Mouse (Mus musculus): Measurements from ENCODE around the gene Becn1. TPM values are rescaled to one million over a fixed set of nuclear protein-coding genes. Genes with fewer than 3 reads are reported as not detected.

Gene Becn1
- polyA plus RNA-seq, 1 experiment from 2014 or later: 175 TPM

DNA sequence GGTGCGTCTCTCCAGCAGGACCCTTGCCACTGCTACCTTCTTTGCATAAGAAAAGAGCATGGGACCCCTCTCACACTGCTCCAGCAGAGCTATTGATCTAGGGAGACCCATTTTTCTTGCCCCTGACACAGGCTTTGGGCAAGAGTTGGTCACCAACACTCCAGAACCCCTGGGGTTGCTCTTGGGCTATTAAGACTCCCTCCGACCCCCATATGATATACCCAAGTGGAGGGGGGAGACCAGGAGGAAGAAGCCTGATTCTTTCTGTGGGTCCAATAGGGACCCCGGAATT is 38.2 kb downstream of the Becn1 start:
- ATAC-seq: no peak
- no peak overlapping the region for H3K27ac ChIP-seq (ENCODE audit: low read depth, low read length)
- peaks cover 30% of the 10 kb centered on the region for H3K4me1 ChIP-seq (ENCODE audit: control insufficient read depth, insufficient read depth, low read depth, low read length)
- WGBS: 11% methylated on average over 3 of the region's 3 CpGs
- H3K9ac ChIP-seq (ENCODE audit: low read depth, low read length): no peak overlapping the region
- H3K27me3 ChIP-seq (replicated peaks; ENCODE audit: control insufficient read depth, insufficient read depth, low read length): peaks cover 40% of the 10 kb centered on the region
- H3K4me3 ChIP-seq (ENCODE audit: low read length): no peak overlapping the region
- H3K9me3 ChIP-seq (ENCODE audit: control insufficient read depth, low read length): no peaks in the 10 kb centered on the region
- no peak overlapping the region for H3K4me2 ChIP-seq (ENCODE audit: low read length)
- peaks cover 3% of the 10 kb centered on the region; the same call in 1 of the 2 replicates for H3K36me3 ChIP-seq (ENCODE audit: control insufficient read depth, insufficient read depth, low read length)

DNA sequence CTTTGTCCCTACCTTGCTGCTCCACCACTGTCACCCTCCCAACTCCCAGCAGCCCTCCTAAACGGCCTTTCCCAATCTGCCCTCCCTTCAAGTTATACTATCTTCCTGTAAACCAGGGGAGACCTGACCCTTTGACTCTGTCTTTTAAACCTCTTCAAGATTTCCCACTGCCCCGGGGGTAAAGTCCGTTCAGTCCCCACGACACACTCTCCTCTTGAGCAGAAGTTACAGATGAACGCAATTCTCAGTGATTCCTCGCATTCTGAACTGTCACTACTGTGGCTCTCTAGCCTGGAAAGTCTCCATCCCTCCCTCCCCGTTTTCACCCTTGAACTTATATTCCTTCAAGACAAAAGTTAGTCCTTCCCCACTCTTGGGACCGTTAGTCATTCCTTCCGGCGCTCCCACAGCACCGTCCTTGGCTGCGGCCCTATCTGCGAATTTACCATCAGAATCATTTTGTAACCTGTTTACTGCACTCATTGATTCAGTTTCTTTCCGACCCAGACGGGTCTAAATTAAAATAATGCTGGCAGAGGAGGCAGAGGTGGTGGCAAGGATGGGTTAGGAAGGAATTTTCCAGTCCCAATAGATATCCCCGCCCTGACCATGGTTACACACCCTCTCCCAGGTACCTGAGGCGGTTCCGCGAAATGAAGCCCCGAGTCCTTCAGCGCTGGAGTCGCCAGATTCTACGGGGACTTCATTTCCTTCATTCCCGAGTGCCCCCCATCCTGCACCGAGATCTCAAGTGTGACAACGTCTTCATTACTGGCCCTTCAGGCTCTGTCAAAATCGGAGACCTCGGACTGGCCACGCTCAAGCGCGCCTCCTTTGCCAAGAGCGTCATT is 38.7 kb downstream of the Becn1 start:
- 4% methylated on average over 32 of the region's 32 CpGs for WGBS
- Histone ChIP-seq H3K4me2 (ENCODE audit: low read length) (no peak overlapping the region), H3K9ac (ENCODE audit: low read depth, low read length) (no peak overlapping the region), H3K36me3 (ENCODE audit: control insufficient read depth, insufficient read depth, low read length) (peaks cover 4% of the 10 kb centered on the region; the same call in 1 of the 2 replicates), H3K4me1 (ENCODE audit: control insufficient read depth, insufficient read depth, low read depth, low read length) (peaks cover 30% of the 10 kb centered on the region), H3K9me3 (ENCODE audit: control insufficient read depth, low read length) (no peaks in the 10 kb centered on the region), H3K27me3 (replicated peaks; ENCODE audit: control insufficient read depth, insufficient read depth, low read length) (peaks cover 40% of the 10 kb centered on the region), H3K4me3 (ENCODE audit: low read length) (no peak overlapping the region), H3K27ac (ENCODE audit: low read depth, low read length) (no peak overlapping the region)
- ATAC-seq: no peak

GRCm38 (mm10) chr11:101262272-101262967 is 39.7 kb downstream of the Becn1 start:
- H3K27me3 ChIP-seq (replicated peaks; ENCODE audit: control insufficient read depth, insufficient read depth, low read length): peaks cover 40% of the 10 kb centered on the region
- peaks cover 4% of the 10 kb centered on the region; the same call in 1 of the 2 replicates for H3K36me3 ChIP-seq (ENCODE audit: control insufficient read depth, insufficient read depth, low read length)
- WGBS: 3% methylated on average over 24 of the region's 24 CpGs
- ATAC-seq: no peak
- H3K27ac ChIP-seq (ENCODE audit: low read depth, low read length): no peak overlapping the region
- no peak overlapping the region for H3K9ac ChIP-seq (ENCODE audit: low read depth, low read length)
- H3K4me1 ChIP-seq (ENCODE audit: control insufficient read depth, insufficient read depth, low read depth, low read length): peaks cover 30% of the 10 kb centered on the region
- H3K9me3 ChIP-seq (ENCODE audit: control insufficient read depth, low read length): no peaks in the 10 kb centered on the region
- no peak overlapping the region for H3K4me3 ChIP-seq (ENCODE audit: low read length)
- peak overlapping the region; percentile 20 for H3K4me2 ChIP-seq (ENCODE audit: low read length)

DNA sequence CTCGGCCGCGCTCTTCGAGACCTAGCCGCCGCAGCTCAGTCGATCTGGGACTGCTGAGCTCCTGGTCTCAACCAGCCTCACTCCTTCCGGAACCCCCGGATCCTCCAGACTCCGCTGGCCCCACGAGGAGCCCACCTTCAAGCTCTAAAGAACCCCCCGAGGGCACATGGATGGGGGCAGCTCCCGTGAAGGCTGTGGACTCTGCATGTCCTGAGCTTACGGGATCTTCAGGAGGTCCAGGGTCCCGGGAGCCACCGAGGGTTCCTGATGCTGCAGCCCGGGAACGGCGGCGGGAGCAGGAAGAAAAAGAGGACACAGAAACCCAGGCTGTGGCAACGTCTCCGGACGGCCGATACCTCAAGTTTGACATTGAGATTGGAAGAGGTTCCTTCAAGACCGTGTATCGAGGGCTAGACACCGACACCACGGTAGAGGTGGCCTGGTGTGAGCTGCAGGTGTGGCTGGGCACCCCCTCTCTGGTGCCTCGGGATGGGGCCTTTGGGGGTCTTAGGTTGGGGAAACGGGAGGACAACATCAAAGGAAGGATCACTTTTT is 41.2 kb downstream of the Becn1 start:
- peak; percentile 15; the same call in 1 of the 2 replicates for ATAC-seq
- H3K36me3 ChIP-seq (ENCODE audit: control insufficient read depth, insufficient read depth, low read length): peaks cover 4% of the 10 kb centered on the region; the same call in 1 of the 2 replicates
- H3K27me3 ChIP-seq (replicated peaks; ENCODE audit: control insufficient read depth, insufficient read depth, low read length): peaks cover 34% of the 10 kb centered on the region
- peaks cover 30% of the 10 kb centered on the region for H3K4me1 ChIP-seq (ENCODE audit: control insufficient read depth, insufficient read depth, low read depth, low read length)
- peak overlapping the region; percentile 52 for H3K4me3 ChIP-seq (ENCODE audit: low read length)
- WGBS: under 1% methylated on average over 30 of the region's 30 CpGs
- H3K9ac ChIP-seq (ENCODE audit: low read depth, low read length): peak overlapping the region; percentile 70
- no peaks in the 10 kb centered on the region for H3K9me3 ChIP-seq (ENCODE audit: control insufficient read depth, low read length)
- peak overlapping the region; percentile 96 for H3K4me2 ChIP-seq (ENCODE audit: low read length)
- no peak overlapping the region for H3K27ac ChIP-seq (ENCODE audit: low read depth, low read length)

GRCm38 (mm10) chr11:101259948-101260825 is 41.9 kb downstream of the Becn1 start, which contains the start of gene Wnk4:
Gene Wnk4, plus strand, starts transcription at chr11:101260567.
- H3K9me3 ChIP-seq (ENCODE audit: control insufficient read depth, low read length): no peaks in the 10 kb centered on the region
- ATAC-seq: peak; percentile 79
- peaks cover 27% of the 10 kb centered on the region for H3K4me1 ChIP-seq (ENCODE audit: control insufficient read depth, insufficient read depth, low read depth, low read length)
- peaks cover 31% of the 10 kb centered on the region for H3K27me3 ChIP-seq (replicated peaks; ENCODE audit: control insufficient read depth, insufficient read depth, low read length)
- H3K4me2 ChIP-seq (ENCODE audit: low read length): peak within 1 kb of the TSS; percentile 96
- H3K9ac ChIP-seq (ENCODE audit: low read depth, low read length): peak within 1 kb of the TSS; percentile 70
- peak within 1 kb of the TSS; percentile 20; the same call in 1 of the 2 replicates for H3K27ac ChIP-seq (ENCODE audit: low read depth, low read length)
- peaks cover 4% of the 10 kb centered on the region; the same call in 1 of the 2 replicates for H3K36me3 ChIP-seq (ENCODE audit: control insufficient read depth, insufficient read depth, low read length)
- H3K4me3 ChIP-seq (ENCODE audit: low read length): peak within 1 kb of the TSS; percentile 52
- 0% methylated on average over 32 of the region's 43 CpGs for WGBS

DNA sequence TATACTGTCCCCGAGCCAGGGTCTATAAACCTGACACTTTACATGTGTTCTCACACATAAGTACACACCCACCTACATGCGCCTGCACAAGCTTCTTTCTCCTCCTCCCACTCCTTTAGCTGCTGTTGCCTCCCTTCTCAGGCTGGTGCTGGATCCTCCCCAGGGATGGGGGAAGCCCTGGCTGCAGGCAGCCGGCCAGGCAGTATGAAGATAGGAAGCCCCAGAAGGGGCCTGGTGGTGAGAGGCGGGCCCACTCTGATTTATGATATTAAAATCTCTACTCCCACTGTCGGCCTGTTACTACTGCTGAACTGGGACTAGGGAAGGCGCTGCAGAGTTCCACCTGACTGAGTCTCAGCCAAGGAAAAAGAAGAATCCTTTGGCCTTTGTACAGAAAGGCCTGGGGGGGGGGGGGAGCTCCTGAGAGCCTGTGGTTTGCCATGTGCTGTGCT is 42.8 kb downstream of the Becn1 start:
- WGBS: 37% methylated on average over 6 of the region's 6 CpGs
- H3K4me3 ChIP-seq (ENCODE audit: low read length): no peak overlapping the region
- peaks cover 4% of the 10 kb centered on the region; the same call in 1 of the 2 replicates for H3K36me3 ChIP-seq (ENCODE audit: control insufficient read depth, insufficient read depth, low read length)
- no peak for ATAC-seq
- peaks cover 25% of the 10 kb centered on the region for H3K27me3 ChIP-seq (replicated peaks; ENCODE audit: control insufficient read depth, insufficient read depth, low read length)
- H3K9me3 ChIP-seq (ENCODE audit: control insufficient read depth, low read length): no peaks in the 10 kb centered on the region
- 0 out of 2 replicates have a peak overlapping the region, but pooled peaks have one; percentile 7 for H3K9ac ChIP-seq (ENCODE audit: low read depth, low read length)
- no peak overlapping the region for H3K4me2 ChIP-seq (ENCODE audit: low read length)
- peaks cover 26% of the 10 kb centered on the region for H3K4me1 ChIP-seq (ENCODE audit: control insufficient read depth, insufficient read depth, low read depth, low read length)
- no peak overlapping the region; the same call in 1 of the 2 replicates for H3K27ac ChIP-seq (ENCODE audit: low read depth, low read length)

DNA sequence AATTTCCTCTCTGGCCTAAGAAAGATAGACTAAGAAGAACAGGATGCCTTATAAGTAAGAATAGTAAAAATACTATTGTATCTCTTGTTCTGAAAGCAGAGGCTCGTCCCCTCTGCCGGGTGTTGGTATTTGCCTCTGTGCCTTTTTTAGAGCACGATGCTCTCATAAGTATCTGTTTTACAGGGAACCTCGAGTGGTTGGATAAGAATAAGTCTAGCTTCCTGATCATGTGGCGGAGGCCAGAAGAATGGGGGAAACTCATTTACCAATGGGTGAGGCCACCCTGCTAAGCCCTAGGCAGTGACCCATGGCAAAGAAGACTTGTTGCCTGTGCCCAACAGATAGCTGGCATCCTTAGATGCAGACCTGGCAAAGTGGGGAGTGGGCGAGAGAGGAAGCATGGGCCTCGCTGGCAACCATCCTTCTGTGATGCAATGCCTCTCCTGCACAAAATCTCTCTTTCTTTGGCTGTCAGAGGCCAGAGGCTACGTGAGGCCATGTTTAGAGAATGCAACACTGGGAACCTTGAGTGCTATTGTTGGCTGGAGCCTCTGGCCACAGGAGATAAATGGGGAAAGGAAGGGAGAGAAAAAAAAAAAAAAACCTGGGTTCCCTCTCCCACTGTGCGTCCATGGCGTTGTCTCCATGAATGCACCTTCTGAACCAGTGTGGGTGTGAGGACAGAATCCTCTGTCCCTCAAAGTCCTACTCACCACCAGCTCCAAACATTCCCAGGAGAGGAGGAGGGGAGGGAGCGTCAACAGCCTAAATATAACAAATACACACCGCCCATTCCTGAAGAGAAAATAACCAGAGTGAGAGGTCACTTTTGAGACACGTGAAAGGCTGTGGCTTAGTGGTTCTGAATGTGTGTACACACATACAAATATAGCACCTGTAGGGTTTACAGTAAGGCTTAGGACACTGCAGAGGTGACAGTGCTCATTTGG is 46.0 kb downstream of the Becn1 start:
- peaks cover 32% of the 10 kb centered on the region for H3K4me1 ChIP-seq (ENCODE audit: control insufficient read depth, insufficient read depth, low read depth, low read length)
- H3K27me3 ChIP-seq (replicated peaks; ENCODE audit: control insufficient read depth, insufficient read depth, low read length): peaks cover 9% of the 10 kb centered on the region
- H3K9me3 ChIP-seq (ENCODE audit: control insufficient read depth, low read length): no peaks in the 10 kb centered on the region
- ATAC-seq: no peak
- H3K4me3 ChIP-seq (ENCODE audit: low read length): no peak overlapping the region
- H3K27ac ChIP-seq (ENCODE audit: low read depth, low read length): no peak overlapping the region
- H3K36me3 ChIP-seq (ENCODE audit: control insufficient read depth, insufficient read depth, low read length): peaks cover 4% of the 10 kb centered on the region; the same call in 1 of the 2 replicates
- WGBS: 91% methylated on average over 13 of the region's 13 CpGs
- H3K4me2 ChIP-seq (ENCODE audit: low read length): no peak overlapping the region
- H3K9ac ChIP-seq (ENCODE audit: low read depth, low read length): no peak overlapping the region
